Mouse (Mus musculus) bone marrow, adult 2 months (tissue): ENCODE measurements around the gene Ccrl2. TPM values are rescaled to one million over a fixed set of nuclear protein-coding genes. Genes with fewer than 3 reads are reported as not detected.
A peak's percentile ranks its signal among the peaks of the same experiment; 100 is the strongest.

ENCODE experiments used
- H3K27ac ChIP-seq: fragments of 200-500 bp; 2 replicates; pipeline ENCODE4 v1.5.1; 2012; ENCODE audit warnings: low read depth, mild to moderate bottlenecking, control low read depth, inconsistent platforms, low read length; ENCODE audit not compliant: control insufficient read depth, poor library complexity, insufficient read depth
- H3K4me1 ChIP-seq: fragments of 200-500 bp; 2 replicates; pipeline ENCODE4 v1.6.1; 2011; ENCODE audit warnings: low read length; ENCODE audit not compliant: control insufficient read depth, insufficient read depth
- H3K4me3 ChIP-seq: fragments of 200-500 bp; replicated peaks from 2 replicates; pipeline ENCODE3; 2011; ENCODE audit warnings: mild to moderate bottlenecking, low read depth, low read length, control low read depth; ENCODE audit not compliant: control insufficient read depth
- CTCF ChIP-seq: fragments of 200-500 bp; IDR thresholded peaks from 2 replicates; pipeline ENCODE4 v1.5.1; 2011; ENCODE audit warnings: low read length, control low read depth; ENCODE audit not compliant: control insufficient read depth, insufficient read depth
- POLR2A ChIP-seq: fragments of 200-500 bp; IDR thresholded peaks from 2 replicates; pipeline ENCODE4 v1.6.1; 2011; ENCODE audit warnings: low read depth, mild to moderate bottlenecking, control low read depth, low read length, borderline replicate concordance; ENCODE audit not compliant: control insufficient read depth
- WGBS: fragments of 180-500 bp; shearing (Covaris S2); methylation state at CpG from one replicate; pipeline ENCODE4 v1.1.7; 2018; 5-methylcytosine and 5-hydroxymethylcytosine counted together
- polyA plus RNA-seq: library from polyadenylated mRNA; stranded (reverse); fragments of >200 nt; gene quantifications from 2 replicates; pipeline ENCODE4 v1.2.4, GENCODE M21; 2011; ENCODE audit warnings: low replicate concordance; ENCODE audit not compliant: missing spikeins, insufficient read depth, insufficient read length

Gene Ccrl2
- polyA plus RNA-seq, 1 experiment: 10.4 TPM

- no peak overlapping the region for H3K27ac ChIP-seq
Observed at GRCm38 (mm10) chr9:111026791-111027190, 30.5 kb downstream of the Ccrl2 start.

GRCm38 (mm10) chr9:111019022-111019421 is 38.3 kb downstream of the Ccrl2 start, which contains the start of gene Ltf:
TSS of gene Ltf (plus strand) at chr9:111019271.
- TF ChIP-seq POLR2A (no peak; the same call in 1 of the 2 replicates), CTCF (no peak)
- peak within 1 kb of the TSS; percentile 81 for H3K27ac ChIP-seq

More at GRCm38 (mm10) chr9:111026791-111027190, 30.5 kb downstream of the Ccrl2 start:
- peak overlapping the region; percentile 14 for H3K4me3 ChIP-seq
- TF ChIP-seq CTCF: no peak
- TF ChIP-seq POLR2A: no peak
- 66% methylated on average over 10 of the region's 10 CpGs for WGBS
- H3K4me1 ChIP-seq: no peaks in the 10 kb centered on the region; the same call in 1 of the 2 replicates

GRCm38 (mm10) chr9:111015658-111016057 is 41.7 kb downstream of the Ccrl2 start:
- Histone ChIP-seq H3K4me1 (no peaks in the 10 kb centered on the region; the same call in 1 of the 2 replicates), H3K4me3 (no peak overlapping the region), H3K27ac (no peak overlapping the region)
- WGBS: 81% methylated on average over 4 of the region's 4 CpGs
- TF ChIP-seq POLR2A: no peak
- TF ChIP-seq CTCF: no peak

More at GRCm38 (mm10) chr9:111019022-111019421, 38.3 kb downstream of the Ccrl2 start, which contains the start of gene Ltf:
- WGBS: 18% methylated on average over 5 of the region's 5 CpGs
- Histone ChIP-seq H3K4me1 (no peaks in the 10 kb centered on the region; the same call in 1 of the 2 replicates), H3K4me3 (peak within 1 kb of the TSS; percentile 68)

- TF ChIP-seq POLR2A (no peak), CTCF (no peak)
- 43% methylated on average over 3 of the region's 3 CpGs for WGBS
- Histone ChIP-seq H3K27ac (peak overlapping the region; percentile 2; the same call in 1 of the 2 replicates), H3K4me3 (no peak overlapping the region), H3K4me1 (peaks cover 4% of the 10 kb centered on the region; the same call in 1 of the 2 replicates)
Observed at GRCm38 (mm10) chr9:111012041-111012440, 45.3 kb downstream of the Ccrl2 start.

GRCm38 (mm10) chr9:111011550-111011949 is 45.8 kb downstream of the Ccrl2 start:
- WGBS: 69% methylated on average over 9 of the region's 9 CpGs
- no peak overlapping the region for H3K4me3 ChIP-seq

GRCm38 (mm10) chr9:111009763-111010162 is 47.6 kb downstream of the Ccrl2 start:
- peaks cover 11% of the 10 kb centered on the region; the same call in 1 of the 2 replicates for H3K4me1 ChIP-seq
- no peak overlapping the region for H3K4me3 ChIP-seq
- H3K27ac ChIP-seq: peak overlapping the region; percentile 54; the same call in 1 of the 2 replicates
- 52% methylated on average over 3 of the region's 3 CpGs for WGBS
- TF ChIP-seq POLR2A (no peak), CTCF (no peak)

More at GRCm38 (mm10) chr9:111011550-111011949, 45.8 kb downstream of the Ccrl2 start:
- H3K27ac ChIP-seq: peak overlapping the region; percentile 38
- TF ChIP-seq POLR2A: no peak
- no peak for TF ChIP-seq CTCF
- H3K4me1 ChIP-seq: peaks cover 4% of the 10 kb centered on the region; the same call in 1 of the 2 replicates

GRCm38 (mm10) chr9:111006544-111006943 is 50.8 kb downstream of the Ccrl2 start:
- H3K27ac ChIP-seq: no peak overlapping the region
- peaks cover 11% of the 10 kb centered on the region; the same call in 1 of the 2 replicates for H3K4me1 ChIP-seq
- no peak overlapping the region for H3K4me3 ChIP-seq
- TF ChIP-seq CTCF: no peak
- TF ChIP-seq POLR2A: no peak
- 71% methylated on average over 2 of the region's 2 CpGs for WGBS

Other genes with a start within 250 kb of the Ccrl2 start
- not detected in 2 replicates for gene Prss44, start 243.5 kb downstream of the Ccrl2 start, polyA plus RNA-seq
- gene Prss43, start 230.8 kb downstream of the Ccrl2 start, polyA plus RNA-seq: not detected in 2 replicates
- not detected in 2 replicates for gene Prss45, start 222.9 kb downstream of the Ccrl2 start, polyA plus RNA-seq
- not detected in 2 replicates for gene Prss46, start 213.0 kb downstream of the Ccrl2 start, polyA plus RNA-seq
- gene Prss50, start 199.6 kb downstream of the Ccrl2 start, polyA plus RNA-seq: 5.1 and 6.9 TPM in 2 replicates
- 5.3 and 8.5 TPM in 2 replicates for gene Als2cl, start 177.6 kb downstream of the Ccrl2 start, polyA plus RNA-seq
- gene Tmie, start 177.4 kb downstream of the Ccrl2 start, polyA plus RNA-seq: 0.81 and 1.2 TPM in 2 replicates
- not detected in 2 replicates for gene Fam240a, start 140.7 kb downstream of the Ccrl2 start, polyA plus RNA-seq
- 46.1 TPM in 1 of 2 replicates, not detected in the other for gene Tdgf1, start 111.4 kb downstream of the Ccrl2 start, polyA plus RNA-seq
- 2.5 TPM in 1 of 2 replicates, not detected in the other for gene Lrrc2, start 106.0 kb downstream of the Ccrl2 start, polyA plus RNA-seq
- 0.75 and 0.93 TPM in 2 replicates for gene Rtp3, start 66.9 kb downstream of the Ccrl2 start, polyA plus RNA-seq
- 633 and 1,953 TPM in 2 replicates for gene Ltf, start 38.2 kb downstream of the Ccrl2 start, polyA plus RNA-seq
- gene Lrrfip2, start 60.1 kb upstream of the Ccrl2 start, polyA plus RNA-seq: 48.1 and 88.3 TPM in 2 replicates
- 23.3 and 34.8 TPM in 2 replicates for gene Mlh1, start 214.3 kb upstream of the Ccrl2 start, polyA plus RNA-seq
- 3.6 and 5.4 TPM in 2 replicates for gene Epm2aip1, start 214.4 kb upstream of the Ccrl2 start, polyA plus RNA-seq